Mouse (Mus musculus): ENCODE data around the gene Mapk8ip1. TPM values are rescaled to one million over a fixed set of nuclear protein-coding genes. Genes with fewer than 3 reads are reported as not detected.

The Mapk8ip1 gene
- polyA plus RNA-seq, 1 experiment from 2014 or later: 1.8 TPM

DNA sequence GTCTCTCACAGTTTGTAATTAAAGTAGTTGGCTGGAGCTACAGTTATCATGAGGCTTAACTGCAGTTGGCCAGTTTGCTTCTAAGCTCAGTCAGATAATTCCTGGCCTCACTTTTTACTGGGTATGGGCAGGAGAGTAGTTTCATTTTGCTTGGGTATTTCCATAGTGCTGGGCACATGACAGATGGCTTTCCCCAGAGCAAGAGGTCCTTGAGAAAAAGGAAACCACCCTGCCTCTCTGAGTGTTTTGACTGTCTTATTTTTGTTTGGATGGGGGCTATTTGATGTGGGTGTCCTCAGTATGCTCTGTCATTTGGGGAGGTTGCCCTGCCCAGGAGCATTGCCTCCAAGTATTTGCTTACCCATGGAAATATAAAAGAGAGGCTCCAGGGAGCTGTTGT is 58.6 kb downstream of the Mapk8ip1 start:
- Histone ChIP-seq H3K27me3 (ENCODE audit: control insufficient read depth, insufficient read depth, low read depth, low read length) (no peaks in the 10 kb centered on the region), H3K9me3 (replicated peaks; ENCODE audit: control insufficient read depth, low read length) (no peaks in the 10 kb centered on the region), H3K36me3 (ENCODE audit: control insufficient read depth, insufficient read depth) (no peaks in the 10 kb centered on the region; the same call in 1 of the 2 replicates), H3K27ac (ENCODE audit: low read length) (no peak overlapping the region), H3K9ac (ENCODE audit: low read depth, low read length) (no peak overlapping the region), H3K4me1 (ENCODE audit: control insufficient read depth, low read depth, low read length) (no peaks in the 10 kb centered on the region), H3K4me2 (ENCODE audit: low read depth, low read length) (no peak overlapping the region), H3K4me3 (ENCODE audit: low read depth, low read length) (no peak overlapping the region)
- no peak for ATAC-seq (ENCODE audit: low read depth)

Small RNA genes within 50 kb of the gene (microRNA-seq; reads per million reads assigned to microRNA genes)
- not detected for gene Mir7000

Other genes with a start within 250 kb of the Mapk8ip1 start
- 23.7 and 24.6 TPM in 2 replicates for gene Pex16, start 26.6 kb downstream of the Mapk8ip1 start, polyA plus RNA-seq (2015; fragmentation: Nextera tagmentation; extraction: Ambion mirVana)
- 2.5 and 3.5 TPM in 2 replicates for gene Large2, start 26.4 kb downstream of the Mapk8ip1 start, polyA plus RNA-seq (2015; fragmentation: Nextera tagmentation; extraction: Ambion mirVana)
- gene 1700029I15Rik, start 18.7 kb downstream of the Mapk8ip1 start, polyA plus RNA-seq (2015; fragmentation: Nextera tagmentation; extraction: Ambion mirVana): 1.1 and 1.5 TPM in 2 replicates
- gene Cry2, start 32.8 kb upstream of the Mapk8ip1 start, polyA plus RNA-seq (2015; fragmentation: Nextera tagmentation; extraction: Ambion mirVana): 13.6 and 15.0 TPM in 2 replicates
- gene Slc35c1, start 59.3 kb upstream of the Mapk8ip1 start, polyA plus RNA-seq (2015; fragmentation: Nextera tagmentation; extraction: Ambion mirVana): 10.2 and 12.3 TPM in 2 replicates
- gene Chst1, start 198.4 kb upstream of the Mapk8ip1 start, polyA plus RNA-seq (2015; fragmentation: Nextera tagmentation; extraction: Ambion mirVana): 0.15 TPM in 2 replicates

Measured in liver, embryonic 16.5 days (tissue).